Mouse (Mus musculus) heart, postnatal 0 days (tissue): ENCODE results near the gene Zscan21.

Experiments used
- CTCF ChIP-seq: IDR thresholded peaks from 2 replicates; pipeline ENCODE4 v1.5.1; 2016; ENCODE audit warnings: antibody characterized with exemption, control low read depth, low read depth
- EP300 ChIP-seq: IDR thresholded peaks from 2 replicates; pipeline ENCODE4 v1.6.1; 2016; ENCODE audit warnings: antibody characterized with exemption, low read depth

GRCm38 (mm10) chr5:138118041-138118440 is 1.3 kb downstream of the Zscan21 start:
- TF ChIP-seq CTCF (no peak), EP300 (no peak)
